Mouse (Mus musculus): ENCODE data around the gene Qtrt1. TPM values are rescaled to one million over a fixed set of nuclear protein-coding genes. Genes with fewer than 3 reads are reported as not detected.

The Qtrt1 gene
- polyA plus RNA-seq, 1 experiment from 2014 or later: 46.9 TPM

Other genes starting within 250 kb of the Qtrt1 start
- gene Pde4a, start 246.1 kb upstream of the Qtrt1 start, polyA plus RNA-seq (2015; fragmentation: Nextera tagmentation; extraction: Ambion mirVana): 15.7 TPM in 2 replicates
- gene Keap1, start 172.5 kb upstream of the Qtrt1 start, polyA plus RNA-seq (2015; fragmentation: Nextera tagmentation; extraction: Ambion mirVana): 55.7 and 60.0 TPM in 2 replicates
- 0.37 and 0.55 TPM in 2 replicates for gene S1pr5, start 163.4 kb upstream of the Qtrt1 start, polyA plus RNA-seq (2015; fragmentation: Nextera tagmentation; extraction: Ambion mirVana)
- gene Atg4d, start 146.5 kb upstream of the Qtrt1 start, polyA plus RNA-seq (2015; fragmentation: Nextera tagmentation; extraction: Ambion mirVana): 60.2 and 60.3 TPM in 2 replicates
- gene Kri1, start 123.9 kb upstream of the Qtrt1 start, polyA plus RNA-seq (2015; fragmentation: Nextera tagmentation; extraction: Ambion mirVana): 15.4 and 20.1 TPM in 2 replicates
- gene Cdkn2d, start 120.4 kb upstream of the Qtrt1 start, polyA plus RNA-seq (2015; fragmentation: Nextera tagmentation; extraction: Ambion mirVana): 85.4 and 88.3 TPM in 2 replicates
- gene Ap1m2, start 99.5 kb upstream of the Qtrt1 start, polyA plus RNA-seq (2015; fragmentation: Nextera tagmentation; extraction: Ambion mirVana): 0.39 and 0.52 TPM in 2 replicates
- gene Slc44a2, start 91.1 kb upstream of the Qtrt1 start, polyA plus RNA-seq (2015; fragmentation: Nextera tagmentation; extraction: Ambion mirVana): 63.6 and 68.3 TPM in 2 replicates
- gene Ilf3, start 44.0 kb upstream of the Qtrt1 start, polyA plus RNA-seq (2015; fragmentation: Nextera tagmentation; extraction: Ambion mirVana): 310 and 349 TPM in 2 replicates
- gene Dnm2, start 13.1 kb downstream of the Qtrt1 start, polyA plus RNA-seq (2015; fragmentation: Nextera tagmentation; extraction: Ambion mirVana): 71.8 and 72.4 TPM in 2 replicates
- 59.2 and 69.3 TPM in 2 replicates for gene Tmed1, start 98.4 kb downstream of the Qtrt1 start, polyA plus RNA-seq (2015; fragmentation: Nextera tagmentation; extraction: Ambion mirVana)
- 5.3 and 5.4 TPM in 2 replicates for gene AB124611, start 114.3 kb downstream of the Qtrt1 start, polyA plus RNA-seq (2015; fragmentation: Nextera tagmentation; extraction: Ambion mirVana)
- gene Carm1, start 135.1 kb downstream of the Qtrt1 start, polyA plus RNA-seq (2015; fragmentation: Nextera tagmentation; extraction: Ambion mirVana): 28.5 and 29.9 TPM in 2 replicates
- 44.3 and 46.7 TPM in 2 replicates for gene Timm29, start 180.9 kb downstream of the Qtrt1 start, polyA plus RNA-seq (2015; fragmentation: Nextera tagmentation; extraction: Ambion mirVana)
- gene Yipf2, start 181.0 kb downstream of the Qtrt1 start, polyA plus RNA-seq (2015; fragmentation: Nextera tagmentation; extraction: Ambion mirVana): 20.6 and 23.0 TPM in 2 replicates
- gene Smarca4, start 204.3 kb downstream of the Qtrt1 start, polyA plus RNA-seq (2015; fragmentation: Nextera tagmentation; extraction: Ambion mirVana): 159 and 174 TPM in 2 replicates